Mouse (Mus musculus) MEL (cell line): ENCODE data around the gene Rp9. TPM values are rescaled to one million over a fixed set of nuclear protein-coding genes. Genes with fewer than 3 reads are reported as not detected.

Source experiments
- DNase-seq: peaks from one replicate; pipeline ENCODE4 v3.0.0; 2011; ENCODE audit warnings: low read depth, low spot score
- H3K27ac ChIP-seq: 2 replicates; pipeline ENCODE4 v1.5.1; 2012; ENCODE audit warnings: low read depth, mild to moderate bottlenecking, control low read depth, low read length, moderate library complexity; ENCODE audit not compliant: control insufficient read depth
- H3K27me3 ChIP-seq, 2 experiments: fragments of 150-350 bp in 1 of 2; sonication (generic) in 1 of 2; 2 replicates each; pipeline ENCODE4 v1.6.1; 2012; ENCODE audit warnings: low read length in 2 of 2, mild to moderate bottlenecking in 2 of 2, improper control_type of control experiment in 1 of 2, moderate library complexity in 1 of 2; ENCODE audit not compliant: insufficient read depth in 2 of 2, control insufficient read depth in 1 of 2
- H3K36me3 ChIP-seq, 2 experiments: 2 replicates each; pipeline ENCODE4 v1.6.1; 2012 to 2014; ENCODE audit warnings: low read length in 2 of 2, improper control_type of control experiment in 1 of 2, inconsistent platforms in 1 of 2, mild to moderate bottlenecking in 1 of 2; ENCODE audit not compliant: insufficient read depth in 2 of 2, control insufficient read depth in 1 of 2
- H3K4me1 ChIP-seq, 2 experiments: fragments of 150-350 bp in 1 of 2; sonication (generic) in 1 of 2; 2 replicates each; pipeline ENCODE4 v1.6.1; 2012; ENCODE audit warnings: low read length in 2 of 2, improper control_type of control experiment in 1 of 2, mild to moderate bottlenecking in 1 of 2; ENCODE audit not compliant: insufficient read depth in 2 of 2, control insufficient read depth in 1 of 2
- H3K4me3 ChIP-seq, 2 experiments: fragments of 150-350 bp in 1 of 2; sonication (generic) in 1 of 2; 2 replicates each; pipeline ENCODE4 v1.5.1; 2012; ENCODE audit warnings: low read depth in 2 of 2, low read length in 2 of 2, mild to moderate bottlenecking in 2 of 2, moderate library complexity in 2 of 2, control low read depth in 1 of 2, improper control_type of control experiment in 1 of 2; ENCODE audit not compliant: control insufficient read depth in 1 of 2, insufficient read depth in 1 of 2
- H3K79me2 ChIP-seq: 2 replicates; pipeline ENCODE4 v1.6.1; 2012; ENCODE audit warnings: mild to moderate bottlenecking, low read length, moderate library complexity; ENCODE audit not compliant: control insufficient read depth, poor library complexity, insufficient read depth
- H3K9ac ChIP-seq: 2 replicates; pipeline ENCODE4 v1.6.1; 2012; ENCODE audit warnings: low read depth, mild to moderate bottlenecking, control low read depth, low read length, moderate library complexity; ENCODE audit not compliant: control insufficient read depth, poor library complexity, severe bottlenecking
- H3K9me3 ChIP-seq: fragments of 150-350 bp; sonication (generic); replicated peaks from 2 replicates; pipeline ENCODE4 v1.6.1; 2012; ENCODE audit warnings: mild to moderate bottlenecking, low read length, improper control_type of control experiment, moderate library complexity; ENCODE audit not compliant: insufficient read depth
- BHLHE40 ChIP-seq: IDR thresholded peaks from 2 replicates; pipeline ENCODE4 v1.6.1; 2012; ENCODE audit warnings: low read depth, mild to moderate bottlenecking, inconsistent platforms, low read length, improper control_type of control experiment, borderline replicate concordance
- CHD1 ChIP-seq: IDR thresholded peaks from 2 replicates; pipeline ENCODE4 v1.6.1; 2012; ENCODE audit warnings: low read depth, mild to moderate bottlenecking, inconsistent platforms, low read length, improper control_type of control experiment
- CHD2 ChIP-seq: IDR thresholded peaks from 2 replicates; pipeline ENCODE4 v1.6.1; 2011; ENCODE audit warnings: low read length, improper control_type of control experiment
- CTCF ChIP-seq, 3 experiments: IDR thresholded peaks in 2 of 3; conservative IDR thresholded peaks in 1 of 3; 2 replicates each; pipeline ENCODE4 v1.5.1; 2011 to 2012; ENCODE audit warnings: low read length in 3 of 3, low read depth in 2 of 3, mild to moderate bottlenecking in 2 of 3, improper control_type of control experiment in 1 of 3, inconsistent platforms in 1 of 3, mixed read lengths in 1 of 3, moderate library complexity in 1 of 3; ENCODE audit not compliant: control insufficient read depth in 1 of 3, insufficient read depth in 1 of 3, poor library complexity in 1 of 3, severe bottlenecking in 1 of 3
- E2F4 ChIP-seq: IDR thresholded peaks from 2 replicates; pipeline ENCODE4 v1.6.1; 2011; ENCODE audit warnings: low read depth, low read length, improper control_type of control experiment, borderline replicate concordance
- ETS1 ChIP-seq: IDR thresholded peaks from 2 replicates; pipeline ENCODE4 v1.6.1; 2012; ENCODE audit warnings: low read depth, mild to moderate bottlenecking, inconsistent platforms, low read length, improper control_type of control experiment, moderate library complexity
- GABPA ChIP-seq: IDR thresholded peaks from 2 replicates; pipeline ENCODE4 v1.6.1; 2012; ENCODE audit warnings: low read depth, mild to moderate bottlenecking, inconsistent platforms, low read length, improper control_type of control experiment, moderate library complexity
- GATA1 ChIP-seq: IDR thresholded peaks from 2 replicates; pipeline ENCODE4 v1.6.1; 2011; ENCODE audit warnings: low read depth, low read length, improper control_type of control experiment
- HCFC1 ChIP-seq: IDR thresholded peaks from 2 replicates; pipeline ENCODE4 v1.6.1; 2012; ENCODE audit warnings: low read depth, mild to moderate bottlenecking, inconsistent platforms, low read length, improper control_type of control experiment, moderate library complexity
- MAFK ChIP-seq: IDR thresholded peaks from 2 replicates; pipeline ENCODE4 v1.6.1; 2011; ENCODE audit warnings: low read depth, mild to moderate bottlenecking, low read length, improper control_type of control experiment, borderline replicate concordance
- MAZ ChIP-seq: IDR thresholded peaks from 2 replicates; pipeline ENCODE4 v1.6.1; 2012; ENCODE audit warnings: low read depth, mild to moderate bottlenecking, inconsistent platforms, low read length, improper control_type of control experiment
- MXI1 ChIP-seq: IDR thresholded peaks from 2 replicates; pipeline ENCODE4 v1.6.1; 2011; ENCODE audit warnings: mild to moderate bottlenecking, low read depth, low read length, improper control_type of control experiment
- MYB ChIP-seq: IDR thresholded peaks from 2 replicates; pipeline ENCODE4 v1.6.1; 2011; ENCODE audit warnings: mild to moderate bottlenecking, low read depth, low read length, improper control_type of control experiment
- MYC ChIP-seq: IDR thresholded peaks from 2 replicates; pipeline ENCODE4 v1.6.1; 2011; ENCODE audit warnings: low read depth, mild to moderate bottlenecking, low read length, improper control_type of control experiment, moderate library complexity
- NELFE ChIP-seq: IDR thresholded peaks from 2 replicates; pipeline ENCODE4 v1.6.1; 2011; ENCODE audit warnings: low read depth, low read length, improper control_type of control experiment
- POLR2AphosphoS2 ChIP-seq: IDR thresholded peaks from 2 replicates; pipeline ENCODE4 v1.6.1; 2011; ENCODE audit warnings: low read length, improper control_type of control experiment
- SIN3A ChIP-seq: IDR thresholded peaks from 2 replicates; pipeline ENCODE4 v1.6.1; 2012; ENCODE audit warnings: low read length, improper control_type of control experiment, inconsistent platforms
- TAL1 ChIP-seq: IDR thresholded peaks from 2 replicates; pipeline ENCODE4 v1.6.1; 2012; ENCODE audit warnings: mild to moderate bottlenecking, inconsistent platforms, low read length, moderate library complexity, mixed read lengths
- TBP ChIP-seq: IDR thresholded peaks from 2 replicates; pipeline ENCODE4 v1.8.0; 2011; ENCODE audit warnings: low read depth, low read length, improper control_type of control experiment
- TCF12 ChIP-seq: IDR thresholded peaks from 2 replicates; pipeline ENCODE4 v1.6.1; 2014; ENCODE audit warnings: low read depth, mild to moderate bottlenecking, inconsistent platforms, low read length, improper control_type of control experiment, moderate library complexity
- USF1 ChIP-seq: IDR thresholded peaks from 2 replicates; pipeline ENCODE4 v1.6.1; 2014; ENCODE audit warnings: low read depth, mild to moderate bottlenecking, inconsistent platforms, low read length, improper control_type of control experiment, moderate library complexity
- USF2 ChIP-seq, 2 experiments: IDR thresholded peaks; 2 replicates each; pipeline ENCODE4 v1.6.1; 2011 to 2012; ENCODE audit warnings: improper control_type of control experiment in 2 of 2, low read length in 2 of 2, borderline replicate concordance in 1 of 2, inconsistent platforms in 1 of 2, low read depth in 1 of 2, mild to moderate bottlenecking in 1 of 2; ENCODE audit not compliant: insufficient read depth in 1 of 2
- ZC3H11A ChIP-seq: IDR thresholded peaks from 2 replicates; pipeline ENCODE4 v1.6.1; 2012; ENCODE audit warnings: low read depth, mild to moderate bottlenecking, inconsistent platforms, low read length, improper control_type of control experiment
- ZKSCAN1 ChIP-seq: IDR thresholded peaks from 2 replicates; pipeline ENCODE4 v1.6.1; 2012; ENCODE audit warnings: low read depth, mild to moderate bottlenecking, inconsistent platforms, low read length, improper control_type of control experiment, moderate library complexity
- polyA plus RNA-seq, 2 experiments: library from polyadenylated mRNA; stranded (reverse) in 1 of 2; unstranded in 1 of 2; fragments of >175 nt in 1 of 2; fragments of >200 nt in 1 of 2; gene quantifications; 2 replicates each; pipeline versions ENCODE4 v1.2.1 to v1.2.4; 2012; ENCODE audit warnings: low replicate concordance in 2 of 2, low read depth in 1 of 2; ENCODE audit not compliant: insufficient read length in 2 of 2, insufficient read depth in 1 of 2, missing spikeins in 1 of 2
- total RNA-seq: library from RNA; depleted of rRNA; stranded (reverse); fragments of 300-350 nt; gene quantifications from 2 replicates; pipeline ENCODE4 v1.2.3, GENCODE M21; 2012

The Rp9 gene
- total and polyA plus RNA-seq, 3 experiments: 225 to 417 (median 405) TPM

DNA sequence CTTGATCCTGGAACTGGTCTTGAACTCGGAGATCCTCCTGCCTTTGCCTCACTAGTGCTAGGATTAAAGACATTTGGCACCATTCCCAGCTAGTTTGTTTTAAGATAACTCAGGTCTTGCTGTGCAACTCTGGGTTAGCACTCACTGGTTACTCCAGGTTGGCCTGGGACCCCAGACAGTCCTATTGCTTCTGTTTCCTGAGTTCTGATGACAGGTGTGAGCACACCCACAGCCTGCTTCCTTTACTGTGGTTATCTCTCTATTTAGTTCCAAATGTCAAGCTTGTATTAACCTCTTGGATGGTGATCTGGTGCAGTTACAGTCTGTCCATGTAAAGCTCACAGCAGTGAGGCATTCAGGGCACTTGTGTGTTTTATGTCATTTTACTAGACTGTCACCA is 46.0 kb downstream of the Rp9 start (continued):
- no peak for TF ChIP-seq USF2 (IDR thresholded peaks at IDR 0.05; ENCODE audit: borderline replicate concordance in 1 of 2, insufficient read depth in 1 of 2, low read depth in 1 of 2, low read length in 2 of 2)
- TF ChIP-seq TCF12: no peak
- no peak for TF ChIP-seq USF1
- no peak for TF ChIP-seq MAZ
- no peak; the same call in none of the 2 replicates for TF ChIP-seq TBP
- TF ChIP-seq CHD1: no peak
- no peak for TF ChIP-seq TAL1
- TF ChIP-seq NELFE: no peak
- TF ChIP-seq SIN3A: peak; percentile 44; the same call in 1 of the 2 replicates
- no peak for TF ChIP-seq MAFK
- TF ChIP-seq POLR2AphosphoS2: no peak
- no peak for TF ChIP-seq MYC
- TF ChIP-seq HCFC1: no peak
- 0 out of 2 replicates have a peak, but pooled peaks have one; percentile 5 for TF ChIP-seq ZC3H11A
- no peak for TF ChIP-seq GABPA
- TF ChIP-seq ZKSCAN1: no peak
- TF ChIP-seq MYB: no peak
- peak; percentile 30; the same call in 1 of the 2 replicates for TF ChIP-seq ETS1
- no peak for TF ChIP-seq CHD2
- TF ChIP-seq GATA1: no peak; the same call in 1 of the 2 replicates
- no peak for TF ChIP-seq BHLHE40
- peak; percentile 55; the same call in 1 of the 2 replicates for TF ChIP-seq MXI1
- TF ChIP-seq CTCF (IDR thresholded peaks at IDR 0.05 in 2 of 3, conservative IDR thresholded peaks at IDR 0.05 in 1 of 3; ENCODE audit: control insufficient read depth in 1 of 3, insufficient read depth in 1 of 3, low read depth in 2 of 3, low read length in 3 of 3, poor library complexity in 1 of 3, severe bottlenecking in 1 of 3): no peak
- TF ChIP-seq, all 39 proteins: peak for 6

DNA sequence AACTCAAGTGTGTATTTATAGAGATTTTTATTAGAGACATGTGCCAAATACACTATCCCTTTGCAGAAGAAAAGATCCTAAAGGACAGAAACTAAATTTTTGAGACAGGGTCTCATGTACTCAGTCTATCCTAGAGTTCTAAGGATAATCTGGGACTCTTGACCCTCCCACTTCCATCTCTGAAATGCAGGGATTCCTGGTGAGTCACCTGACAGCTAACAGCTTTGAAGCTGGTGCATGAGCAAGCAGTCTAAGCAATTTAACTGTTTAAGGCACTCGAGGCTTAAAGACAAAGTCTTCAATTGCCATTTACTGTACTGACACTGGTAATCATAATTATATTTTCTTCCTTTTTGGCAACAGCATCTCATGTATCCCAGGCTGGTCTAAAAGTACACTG is 47.0 kb downstream of the Rp9 start:
- no peak for TF ChIP-seq USF2 (IDR thresholded peaks at IDR 0.05; ENCODE audit: borderline replicate concordance in 1 of 2, insufficient read depth in 1 of 2, low read depth in 1 of 2, low read length in 2 of 2)
- no peak for TF ChIP-seq E2F4
- no peak for TF ChIP-seq BHLHE40
- no peak for TF ChIP-seq TCF12
- TF ChIP-seq ZKSCAN1: no peak
- no peak for TF ChIP-seq ETS1
- TF ChIP-seq GATA1: no peak

More for the DNA sequence above, 47.0 kb downstream of the Rp9 start:
- Histone ChIP-seq H3K4me3 (no peak overlapping the region), H3K27ac (no peak overlapping the region), H3K79me2 (no peaks in the 10 kb centered on the region), H3K27me3 (no peaks in the 10 kb centered on the region), H3K9me3 (no peaks in the 10 kb centered on the region), H3K36me3 (peaks cover 0 to 12% of the 10 kb centered on the region in 2 experiments; a peak in 2 of 4 replicates), H3K9ac (no peak overlapping the region), H3K4me1 (peaks cover 14 to 15% of the 10 kb centered on the region in 2 experiments)
- no peak for DNase-seq
